Mouse (Mus musculus) hindbrain, embryonic 13.5 days (tissue): ENCODE data around the gene Gse1. TPM values are rescaled to one million over a fixed set of nuclear protein-coding genes. Genes with fewer than 3 reads are reported as not detected.

Experiments
- ATAC-seq: fragments of 200-750 bp; cut with Nextera tagmentation; 2 replicates; pipeline ENCODE4 v1.8.0; 2017; ENCODE audit warnings: moderate TSS enrichment; ENCODE audit not compliant: low FRiP score
- H3K27ac ChIP-seq: fragments of 300-500 bp; sonication (generic); 2 replicates; pipeline ENCODE4 v1.5.1; 2015; ENCODE audit warnings: inconsistent platforms, mild to moderate bottlenecking, moderate library complexity
- H3K27me3 ChIP-seq: fragments of 300-500 bp; sonication (generic); 2 replicates; pipeline ENCODE4 v1.6.1; 2015; ENCODE audit warnings: mild to moderate bottlenecking, inconsistent platforms
- H3K36me3 ChIP-seq: fragments of 300-500 bp; sonication (generic); 2 replicates; pipeline ENCODE4 v1.6.1; 2015; ENCODE audit warnings: mild to moderate bottlenecking, inconsistent platforms
- H3K4me1 ChIP-seq: fragments of 300-500 bp; sonication (generic); replicated peaks from 2 replicates; pipeline ENCODE4 v1.6.1; 2015; ENCODE audit warnings: inconsistent platforms
- H3K4me2 ChIP-seq: fragments of 300-500 bp; sonication (generic); 2 replicates; pipeline ENCODE4 v1.6.1; 2015; ENCODE audit warnings: inconsistent platforms, mild to moderate bottlenecking, moderate library complexity
- H3K4me3 ChIP-seq: fragments of 300-500 bp; sonication (generic); 2 replicates; pipeline ENCODE4 v1.5.1; 2015; ENCODE audit warnings: mild to moderate bottlenecking, inconsistent platforms
- H3K9ac ChIP-seq: fragments of 300-500 bp; sonication (generic); 2 replicates; pipeline ENCODE4 v1.6.1; 2015; ENCODE audit warnings: mild to moderate bottlenecking, inconsistent platforms
- H3K9me3 ChIP-seq: fragments of 300-500 bp; sonication (generic); 2 replicates; pipeline ENCODE4 v1.6.1; 2016; ENCODE audit warnings: inconsistent platforms
- WGBS: fragments of 180-500 bp; shearing (Covaris S2); methylation state at CpG from one replicate; pipeline ENCODE4 v1.1.7; 2015; 5-methylcytosine and 5-hydroxymethylcytosine counted together
- polyA plus RNA-seq: library from polyadenylated mRNA; unstranded; fragments of >200 nt; fragmentation: Nextera tagmentation; extraction: Ambion mirVana; gene quantifications from 2 replicates; pipeline ENCODE4 v1.2.1, GENCODE M21; 2015

Gene Gse1
- polyA plus RNA-seq, 1 experiment from 2014 or later = 22.1 TPM

- Histone ChIP-seq H3K27me3 (no peaks in the 10 kb centered on the region), H3K9ac (no peak overlapping the region), H3K36me3 (no peaks in the 10 kb centered on the region; the same call in 1 of the 2 replicates), H3K27ac (no peak overlapping the region), H3K4me1 (peaks cover 24% of the 10 kb centered on the region), H3K4me2 (no peak overlapping the region), H3K9me3 (no peaks in the 10 kb centered on the region), H3K4me3 (no peak overlapping the region)
- ATAC-seq = no peak
- 88% methylated on average over 4 of the region's 4 CpGs for WGBS
These were observed 20.2 kb downstream of the Gse1 start for GRCm38 (mm10) chr8:120248451-120248850.

- H3K4me3 ChIP-seq = no peak overlapping the region
- no peak overlapping the region for H3K4me2 ChIP-seq
- peaks cover 33% of the 10 kb centered on the region for H3K4me1 ChIP-seq
- no peaks in the 10 kb centered on the region for H3K27me3 ChIP-seq
- WGBS = 87% methylated on average over 9 of the region's 9 CpGs
- no peak for ATAC-seq
- H3K27ac ChIP-seq = no peak overlapping the region
- 0 out of 2 replicates have a peak overlapping the region, but pooled peaks have one; percentile 3 for H3K9ac ChIP-seq
- no peaks in the 10 kb centered on the region for H3K36me3 ChIP-seq
- H3K9me3 ChIP-seq = no peaks in the 10 kb centered on the region
These were observed 21.6 kb downstream of the Gse1 start for GRCm38 (mm10) chr8:120249800-120250336.

GRCm38 (mm10) chr8:120250750-120251410 is 22.6 kb downstream of the Gse1 start:
- WGBS = 59% methylated on average over 16 of the region's 16 CpGs
- Histone ChIP-seq H3K9ac (peak overlapping the region; percentile 58), H3K27ac (peak overlapping the region; percentile 84), H3K27me3 (no peaks in the 10 kb centered on the region), H3K9me3 (no peaks in the 10 kb centered on the region), H3K4me1 (peaks cover 35% of the 10 kb centered on the region), H3K36me3 (no peaks in the 10 kb centered on the region), H3K4me3 (no peak overlapping the region), H3K4me2 (0 out of 2 replicates have a peak overlapping the region, but pooled peaks have one; percentile 10)
- peak; percentile 55; the same call in 1 of the 2 replicates for ATAC-seq

GRCm38 (mm10) chr8:120251411-120252035 is 23.3 kb downstream of the Gse1 start:
- Histone ChIP-seq H3K27me3 (no peaks in the 10 kb centered on the region), H3K4me1 (peaks cover 40% of the 10 kb centered on the region), H3K36me3 (no peaks in the 10 kb centered on the region), H3K9ac (peak overlapping the region; percentile 58), H3K4me3 (no peak overlapping the region), H3K27ac (peak overlapping the region; percentile 84), H3K4me2 (0 out of 2 replicates have a peak overlapping the region, but pooled peaks have one; percentile 10), H3K9me3 (no peaks in the 10 kb centered on the region)
- WGBS = 60% methylated on average over 9 of the region's 9 CpGs
- peak; percentile 46; the same call in 1 of the 2 replicates for ATAC-seq

- peaks cover 48% of the 10 kb centered on the region for H3K4me1 ChIP-seq
- WGBS = 82% methylated on average over 8 of the region's 8 CpGs
- no peak overlapping the region for H3K4me3 ChIP-seq
- H3K27me3 ChIP-seq = no peaks in the 10 kb centered on the region
- no peak overlapping the region for H3K4me2 ChIP-seq
- H3K27ac ChIP-seq = no peak overlapping the region
- no peaks in the 10 kb centered on the region for H3K9me3 ChIP-seq
- no peak overlapping the region for H3K9ac ChIP-seq
- no peak for ATAC-seq
- H3K36me3 ChIP-seq = no peaks in the 10 kb centered on the region
These were observed 25.4 kb downstream of the Gse1 start for GRCm38 (mm10) chr8:120253626-120254025.

GRCm38 (mm10) chr8:120255406-120255987 is 27.2 kb downstream of the Gse1 start:
- Histone ChIP-seq H3K9me3 (no peaks in the 10 kb centered on the region), H3K9ac (no peak overlapping the region), H3K27ac (no peak overlapping the region), H3K4me2 (no peak overlapping the region), H3K4me1 (peaks cover 49% of the 10 kb centered on the region), H3K4me3 (no peak overlapping the region), H3K36me3 (no peaks in the 10 kb centered on the region), H3K27me3 (no peaks in the 10 kb centered on the region)
- WGBS = 88% methylated on average over 6 of the region's 6 CpGs
- no peak for ATAC-seq

- H3K27me3 ChIP-seq = 0 out of 2 replicates have a peak, but pooled peaks cover 5% of the 10 kb centered on the region
These were observed 28.7 kb downstream of the Gse1 start for GRCm38 (mm10) chr8:120256958-120257357.

GRCm38 (mm10) chr8:120259206-120259605 is 30.9 kb downstream of the Gse1 start:
- H3K27ac ChIP-seq = no peak overlapping the region
- no peaks in the 10 kb centered on the region for H3K9me3 ChIP-seq
- no peak for ATAC-seq
- H3K36me3 ChIP-seq = no peaks in the 10 kb centered on the region
- no peak overlapping the region for H3K4me2 ChIP-seq
- H3K4me1 ChIP-seq = peaks cover 46% of the 10 kb centered on the region
- no peak overlapping the region for H3K4me3 ChIP-seq
- WGBS = 85% methylated on average over 13 of the region's 13 CpGs
- H3K9ac ChIP-seq = no peak overlapping the region
- H3K27me3 ChIP-seq = peaks cover 13% of the 10 kb centered on the region; the same call in 1 of the 2 replicates

More at GRCm38 (mm10) chr8:120256958-120257357, 28.7 kb downstream of the Gse1 start:
- 0 out of 2 replicates have a peak overlapping the region, but pooled peaks have one; percentile 13 for H3K27ac ChIP-seq
- no peaks in the 10 kb centered on the region for H3K36me3 ChIP-seq
- H3K4me1 ChIP-seq = peaks cover 49% of the 10 kb centered on the region
- no peaks in the 10 kb centered on the region for H3K9me3 ChIP-seq
- WGBS = 48% methylated on average over 6 of the region's 6 CpGs
- H3K4me3 ChIP-seq = no peak overlapping the region
- peak overlapping the region; percentile 49; the same call in 1 of the 2 replicates for H3K9ac ChIP-seq
- ATAC-seq = no peak
- no peak overlapping the region for H3K4me2 ChIP-seq

- 83% methylated on average over 5 of the region's 5 CpGs for WGBS
- H3K4me3 ChIP-seq = no peak overlapping the region
These were observed 32.4 kb downstream of the Gse1 start for GRCm38 (mm10) chr8:120260677-120261076.

GRCm38 (mm10) chr8:120261338-120262120 is 33.3 kb downstream of the Gse1 start:
- Histone ChIP-seq H3K27me3 (peaks cover 16% of the 10 kb centered on the region; the same call in 1 of the 2 replicates), H3K36me3 (no peaks in the 10 kb centered on the region), H3K4me1 (peaks cover 54% of the 10 kb centered on the region), H3K4me2 (no peak overlapping the region; the same call in 1 of the 2 replicates), H3K9ac (peak overlapping the region; percentile 49; the same call in 1 of the 2 replicates), H3K27ac (no peak overlapping the region), H3K4me3 (no peak overlapping the region), H3K9me3 (no peaks in the 10 kb centered on the region)
- 36% methylated on average over 21 of the region's 21 CpGs for whole genome bisulfite sequencing
- no peak for ATAC-seq

More at GRCm38 (mm10) chr8:120260677-120261076, 32.4 kb downstream of the Gse1 start:
- no peak overlapping the region for H3K4me2 ChIP-seq
- H3K36me3 ChIP-seq = no peaks in the 10 kb centered on the region
- no peaks in the 10 kb centered on the region for H3K9me3 ChIP-seq
- ATAC-seq = no peak
- H3K4me1 ChIP-seq = peaks cover 53% of the 10 kb centered on the region
- H3K9ac ChIP-seq = no peak overlapping the region
- H3K27ac ChIP-seq = no peak overlapping the region
- peaks cover 16% of the 10 kb centered on the region; the same call in 1 of the 2 replicates for H3K27me3 ChIP-seq

GRCm38 (mm10) chr8:120263879-120264278 is 35.6 kb downstream of the Gse1 start:
- no peaks in the 10 kb centered on the region for H3K9me3 ChIP-seq
- no peak overlapping the region for H3K9ac ChIP-seq
- 86% methylated on average over 5 of the region's 5 CpGs for WGBS
- no peak overlapping the region for H3K4me2 ChIP-seq
- H3K4me3 ChIP-seq = no peak overlapping the region
- H3K36me3 ChIP-seq = no peaks in the 10 kb centered on the region
- peak overlapping the region; percentile 82; the same call in 1 of the 2 replicates for H3K27ac ChIP-seq
- peaks cover 16% of the 10 kb centered on the region; the same call in 1 of the 2 replicates for H3K27me3 ChIP-seq
- peaks cover 66% of the 10 kb centered on the region for H3K4me1 ChIP-seq
- no peak for ATAC-seq
